In genomic region chr5:110526556-110526955, GRCm38 (mm10) we compare ENCODE assay signal across 23 mouse cellular contexts. TPM values are rescaled to one million over a fixed set of nuclear protein-coding genes. Genes with fewer than 3 reads are reported as not detected.
DNase-seq lines count a peak whose midpoint lies in the region; ATAC-seq and TF ChIP-seq lines count a peak whose summit lies in the region.
"Had no signal": no experiment of that assay in that cellular context is flagged by ENCODE, and none has a peak within 500 bp of the region (broad histone marks: within the 10 kb centered on the region; RNA-seq: fewer than 3 reads in every experiment).

No protein-coding gene starts in this region.

- H3K27me3 ChIP-seq in hindbrain, embryonic 15.5 days: no peaks in the 10 kb centered on the region
- no peaks in the 10 kb centered on the region; the same call in 1 of the 2 replicates for H3K27me3 ChIP-seq in hindbrain, embryonic 12.5 days
- no peaks in the 10 kb centered on the region for H3K27me3 ChIP-seq in midbrain, postnatal 0 days (ENCODE audit: insufficient read depth, low read length)
- H3K27me3 ChIP-seq in midbrain, embryonic 13.5 days: no peaks in the 10 kb centered on the region
- H3K27me3 ChIP-seq in intestine, embryonic 16.5 days (replicated peaks; ENCODE audit: control insufficient read depth, insufficient read depth, low read length): no peaks in the 10 kb centered on the region
- H3K27me3 ChIP-seq: embryonic facial prominence, embryonic 13.5 days; forebrain, embryonic 13.5 days had no signal

- H3K4me1 ChIP-seq in hindbrain, embryonic 15.5 days (replicated peaks): no peaks in the 10 kb centered on the region
- no peaks in the 10 kb centered on the region for H3K4me1 ChIP-seq in hindbrain, embryonic 12.5 days
- no peaks in the 10 kb centered on the region for H3K4me1 ChIP-seq in midbrain, postnatal 0 days (ENCODE audit: insufficient read depth, low read length)
- H3K4me1 ChIP-seq in midbrain, embryonic 13.5 days (replicated peaks): no peaks in the 10 kb centered on the region
- no peaks in the 10 kb centered on the region for H3K4me1 ChIP-seq in intestine, embryonic 16.5 days (ENCODE audit: control insufficient read depth, insufficient read depth, low read length)
- H3K4me1 ChIP-seq: embryonic facial prominence, embryonic 13.5 days; forebrain, embryonic 13.5 days; heart, embryonic 15.5 days had no signal

- H3K9ac ChIP-seq in hindbrain, embryonic 15.5 days: no peak overlapping the region
- H3K9ac ChIP-seq in hindbrain, embryonic 12.5 days: no peak overlapping the region
- H3K9ac ChIP-seq in midbrain, postnatal 0 days (replicated peaks; ENCODE audit: low read length, poor library complexity, severe bottlenecking): no peak overlapping the region
- H3K9ac ChIP-seq in midbrain, embryonic 13.5 days (replicated peaks): no peak overlapping the region
- no peak overlapping the region for H3K9ac ChIP-seq in intestine, embryonic 16.5 days (ENCODE audit: low read depth, low read length)
- H3K9ac ChIP-seq: embryonic facial prominence, embryonic 13.5 days; forebrain, embryonic 13.5 days; forebrain, postnatal 0 days; heart, embryonic 15.5 days had no signal

- ATAC-seq in hindbrain, embryonic 15.5 days (ENCODE audit: low FRiP score, low read depth): 0 out of 2 replicates have a peak, but pooled peaks have one; percentile 38
- no peak for ATAC-seq in hindbrain, embryonic 12.5 days (ENCODE audit: low FRiP score)
- ATAC-seq in midbrain, postnatal 0 days (ENCODE audit: low FRiP score): no peak
- ATAC-seq in midbrain, embryonic 13.5 days: no peak
- ATAC-seq in intestine, embryonic 16.5 days: no peak
- ATAC-seq: CD4-positive, CD25-positive, alpha-beta regulatory T cell, adult 4 months; forebrain, embryonic 13.5 days; forebrain, postnatal 0 days had no signal

- no peak for TF ChIP-seq POLR2A in brain, embryonic 14.5 days (IDR thresholded peaks at IDR 0.05; ENCODE audit: borderline replicate concordance, extremely low read depth, insufficient read depth, insufficient read length, poor library complexity, severe bottlenecking)

- H3K27ac ChIP-seq in hindbrain, embryonic 15.5 days (replicated peaks): 0 out of 2 replicates have a peak overlapping the region, but pooled peaks have one; percentile 15
- H3K27ac ChIP-seq in hindbrain, embryonic 12.5 days: no peak overlapping the region
- H3K27ac ChIP-seq in midbrain, postnatal 0 days (ENCODE audit: low read depth, low read length): no peak overlapping the region
- H3K27ac ChIP-seq in midbrain, embryonic 13.5 days: no peak overlapping the region
- H3K27ac ChIP-seq in intestine, embryonic 16.5 days (ENCODE audit: low read length): no peak overlapping the region
- H3K27ac ChIP-seq: embryonic facial prominence, embryonic 13.5 days; forebrain, embryonic 13.5 days; heart, embryonic 15.5 days had no signal

- no peaks in the 10 kb centered on the region for H3K9me3 ChIP-seq in hindbrain, embryonic 15.5 days
- no peaks in the 10 kb centered on the region for H3K9me3 ChIP-seq in hindbrain, embryonic 12.5 days (replicated peaks)
- no peaks in the 10 kb centered on the region for H3K9me3 ChIP-seq in midbrain, postnatal 0 days (ENCODE audit: low read length)
- no peaks in the 10 kb centered on the region for H3K9me3 ChIP-seq in midbrain, embryonic 13.5 days
- H3K9me3 ChIP-seq in intestine, embryonic 16.5 days (ENCODE audit: control insufficient read depth, low read length): no peaks in the 10 kb centered on the region
- H3K9me3 ChIP-seq: embryonic facial prominence, embryonic 13.5 days; forebrain, embryonic 13.5 days; G1E; heart, embryonic 15.5 days had no signal

- whole genome bisulfite sequencing in hindbrain, embryonic 15.5 days: 70% methylated on average over 4 of the region's 4 CpGs
- 86% methylated on average over 4 of the region's 4 CpGs for WGBS in hindbrain, embryonic 12.5 days
- WGBS in midbrain, postnatal 0 days: 81% methylated on average over 4 of the region's 4 CpGs
- 86% methylated on average over 4 of the region's 4 CpGs for WGBS in midbrain, embryonic 13.5 days
- 68% methylated on average over 4 of the region's 4 CpGs for WGBS in intestine, embryonic 16.5 days

- H3K4me2 ChIP-seq in hindbrain, embryonic 15.5 days: no peak overlapping the region
- H3K4me2 ChIP-seq in hindbrain, embryonic 12.5 days (replicated peaks): no peak overlapping the region
- H3K4me2 ChIP-seq in midbrain, postnatal 0 days (ENCODE audit: low read depth, low read length, poor library complexity, severe bottlenecking): no peak overlapping the region
- no peak overlapping the region for H3K4me2 ChIP-seq in midbrain, embryonic 13.5 days (replicated peaks)
- no peak overlapping the region for H3K4me2 ChIP-seq in intestine, embryonic 16.5 days (ENCODE audit: low read depth, low read length)
- H3K4me2 ChIP-seq: embryonic facial prominence, embryonic 13.5 days; forebrain, embryonic 13.5 days; heart, embryonic 11.5 days; heart, embryonic 15.5 days had no signal

- peak; percentile 28 for DNase-seq in midbrain, postnatal 0 days (ENCODE audit: low spot score)
- peak; percentile 47 for DNase-seq in brain, embryonic 14.5 days (ENCODE audit: low read depth)
- DNase-seq: adrenal gland, postnatal 10 days; B cell, adult 2 months; cerebellum, adult 11-12 months; cerebellum, adult 9-10 months; cerebellum, postnatal 25 days; forebrain, postnatal 0 days; heart, adult 18-20 months; heart, postnatal 14 days; kidney, adult 18-20 months had no signal

- no peak overlapping the region for H3K4me3 ChIP-seq in hindbrain, embryonic 15.5 days
- no peak overlapping the region for H3K4me3 ChIP-seq in hindbrain, embryonic 12.5 days
- no peak overlapping the region for H3K4me3 ChIP-seq in midbrain, postnatal 0 days (ENCODE audit: low read depth, low read length)
- no peak overlapping the region for H3K4me3 ChIP-seq in midbrain, embryonic 13.5 days (replicated peaks)
- H3K4me3 ChIP-seq in intestine, embryonic 16.5 days (ENCODE audit: low read length): no peak overlapping the region
- H3K4me3 ChIP-seq: embryonic facial prominence, embryonic 13.5 days; forebrain, embryonic 13.5 days; heart, embryonic 15.5 days had no signal

- no peak for TF ChIP-seq CTCF in midbrain, postnatal 0 days (IDR thresholded peaks at IDR 0.05)
- no peak for TF ChIP-seq CTCF in brain, embryonic 14.5 days (IDR thresholded peaks at IDR 0.05; ENCODE audit: borderline replicate concordance, extremely low read depth, insufficient read depth, insufficient read length)

- H3K36me3 ChIP-seq in hindbrain, embryonic 15.5 days: no peaks in the 10 kb centered on the region
- no peaks in the 10 kb centered on the region for H3K36me3 ChIP-seq in hindbrain, embryonic 12.5 days
- no peaks in the 10 kb centered on the region for H3K36me3 ChIP-seq in midbrain, postnatal 0 days (ENCODE audit: insufficient read depth, low read length)
- no peaks in the 10 kb centered on the region for H3K36me3 ChIP-seq in midbrain, embryonic 13.5 days
- H3K36me3 ChIP-seq in intestine, embryonic 16.5 days (ENCODE audit: control insufficient read depth, insufficient read depth, low read length): no peaks in the 10 kb centered on the region
- H3K36me3 ChIP-seq: embryonic facial prominence, embryonic 13.5 days; G1E; heart, embryonic 15.5 days had no signal

RNA-seq across cellular contexts. Expression of gene Galnt9, which starts 17.6 kb away (rescaled TPM):
- 23.9 and 26.4 TPM in 2 replicates for polyA plus RNA-seq in hindbrain, embryonic 15.5 days (2015; fragmentation: Nextera tagmentation; extraction: Ambion mirVana)
- 8.2 and 8.8 TPM in 2 replicates for polyA plus RNA-seq in hindbrain, embryonic 12.5 days (2016; fragmentation: Nextera tagmentation; extraction: Ambion mirVana)
- 29.7 and 34.0 TPM in 2 replicates for total RNA-seq in midbrain, postnatal 0 days (2014; rRNA removed)
- 21.4 and 23.1 TPM in 2 replicates for polyA plus RNA-seq in midbrain, postnatal 0 days (2015; fragmentation: Nextera tagmentation; extraction: Ambion mirVana)
- 13.7 and 14.1 TPM in 2 replicates for polyA plus RNA-seq in midbrain, embryonic 13.5 days (2015; fragmentation: Nextera tagmentation; extraction: Ambion mirVana)
- 24.5 and 33.1 TPM in 2 replicates for polyA plus RNA-seq in brain, embryonic 14.5 days (2012; rRNA removed)
- 0.27 and 0.39 TPM in 2 replicates for polyA plus RNA-seq in intestine, embryonic 16.5 days (2015; fragmentation: Nextera tagmentation; extraction: Ambion mirVana)
- total RNA-seq: gastrocnemius, adult 8-10 months; heart, postnatal 14 days; hematopoietic stem cell, adult 5-6 weeks had no signal
- polyA plus RNA-seq: G1E; heart, embryonic 11.5 days had no signal
